Mouse (Mus musculus) E14TG2a.4 (cell line): Measurements from ENCODE around the gene Tbx5.
A peak's percentile ranks its signal among the peaks of the same experiment; 100 is the strongest.

ENCODE experiments used
- H3K27me3 ChIP-seq: 2 replicates; pipeline ENCODE4 v1.6.1; 2014; ENCODE audit warnings: low read length, control low read depth; ENCODE audit not compliant: insufficient read depth
- H3K36me3 ChIP-seq: 2 replicates; pipeline ENCODE4 v1.6.1; 2014; ENCODE audit warnings: low read length, control low read depth; ENCODE audit not compliant: insufficient read depth
- H3K4me1 ChIP-seq: replicated peaks from 2 replicates; pipeline ENCODE4 v1.6.1; 2014; ENCODE audit warnings: low read depth, low read length, control low read depth
- H3K4me3 ChIP-seq: replicated peaks from 2 replicates; pipeline ENCODE4 v1.5.1; 2014; ENCODE audit warnings: mild to moderate bottlenecking, low read length
- H3K9me3 ChIP-seq: 2 replicates; pipeline ENCODE4 v1.6.1; 2014; ENCODE audit warnings: low read length, control low read depth
- CTCF ChIP-seq: conservative IDR thresholded peaks from 2 replicates; pipeline ENCODE4 v1.5.1; 2014; ENCODE audit warnings: low read length
- NANOG ChIP-seq: IDR thresholded peaks from 2 replicates; pipeline ENCODE4 v1.6.1; 2014; ENCODE audit warnings: borderline replicate concordance, low read length, mixed read lengths
- POU5F1 ChIP-seq: IDR thresholded peaks from 2 replicates; pipeline ENCODE4 v1.6.1; 2014; ENCODE audit warnings: low read length, borderline replicate concordance

Tbx5 gene

DNA sequence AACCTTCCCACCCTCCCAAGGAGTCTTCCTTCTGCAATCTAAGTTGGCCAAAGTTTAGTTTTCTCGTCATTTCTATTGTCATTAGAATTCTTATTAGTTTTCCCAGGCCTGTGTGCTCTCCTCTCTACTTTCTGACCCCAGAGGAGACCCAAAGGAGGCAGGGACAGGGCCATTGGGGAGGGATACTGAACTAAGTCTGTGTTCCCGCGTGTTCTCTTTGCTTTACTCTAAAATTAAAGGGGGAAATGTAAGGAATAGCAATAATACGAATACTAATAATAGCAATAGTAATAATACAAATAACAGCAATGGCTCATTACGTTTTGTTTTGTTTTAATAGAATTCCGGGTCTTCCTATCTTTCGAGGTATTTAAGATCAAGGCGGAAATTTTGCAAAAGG lies 1.9 kb upstream of the Tbx5 start:
- TF ChIP-seq CTCF: no peak
- no peak for TF ChIP-seq NANOG
- no peak for TF ChIP-seq POU5F1
- Histone ChIP-seq H3K27me3 (peaks cover 88% of the 10 kb centered on the region), H3K36me3 (no peaks in the 10 kb centered on the region)

DNA sequence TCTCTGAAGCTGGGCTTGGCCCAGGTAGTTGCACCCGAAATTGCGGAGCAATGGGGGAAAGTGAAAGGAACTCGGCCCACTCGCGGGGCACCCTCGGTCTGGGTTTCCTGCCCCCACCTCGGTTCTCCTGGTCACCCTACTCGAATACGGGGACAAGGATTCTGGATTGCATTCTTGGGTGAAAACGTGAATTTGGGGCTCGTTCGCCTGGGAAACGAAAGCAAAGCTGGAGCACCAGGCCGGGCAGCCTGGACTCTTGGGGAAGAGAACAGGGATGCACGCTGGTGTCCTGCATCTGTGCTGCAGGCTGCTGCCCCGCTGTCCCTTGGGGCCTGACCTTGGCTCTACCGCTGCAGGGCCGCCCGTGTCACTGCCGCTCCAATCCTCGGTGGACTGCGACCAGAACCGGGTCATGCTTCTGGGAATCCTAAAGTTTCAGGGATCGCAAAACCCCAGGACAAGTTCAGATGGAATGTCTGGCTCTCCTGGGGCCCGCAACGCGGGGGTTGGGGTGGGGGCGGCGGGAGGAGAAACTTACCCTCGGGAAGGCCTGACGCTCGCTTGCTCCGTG lies 1.2 kb upstream of the Tbx5 start:
- H3K9me3 ChIP-seq: no peaks in the 10 kb centered on the region
- peaks cover 24% of the 10 kb centered on the region for H3K4me1 ChIP-seq
- H3K36me3 ChIP-seq: no peaks in the 10 kb centered on the region
- no peak for TF ChIP-seq NANOG
- TF ChIP-seq CTCF: no peak
- no peak for TF ChIP-seq POU5F1
- peak overlapping the region; percentile 43 for H3K4me3 ChIP-seq
- H3K27me3 ChIP-seq: peaks cover 91% of the 10 kb centered on the region

More for the DNA sequence above, 1.9 kb upstream of the Tbx5 start:
- Histone ChIP-seq H3K9me3 (no peaks in the 10 kb centered on the region), H3K4me1 (peaks cover 19% of the 10 kb centered on the region), H3K4me3 (no peak overlapping the region)

DNA sequence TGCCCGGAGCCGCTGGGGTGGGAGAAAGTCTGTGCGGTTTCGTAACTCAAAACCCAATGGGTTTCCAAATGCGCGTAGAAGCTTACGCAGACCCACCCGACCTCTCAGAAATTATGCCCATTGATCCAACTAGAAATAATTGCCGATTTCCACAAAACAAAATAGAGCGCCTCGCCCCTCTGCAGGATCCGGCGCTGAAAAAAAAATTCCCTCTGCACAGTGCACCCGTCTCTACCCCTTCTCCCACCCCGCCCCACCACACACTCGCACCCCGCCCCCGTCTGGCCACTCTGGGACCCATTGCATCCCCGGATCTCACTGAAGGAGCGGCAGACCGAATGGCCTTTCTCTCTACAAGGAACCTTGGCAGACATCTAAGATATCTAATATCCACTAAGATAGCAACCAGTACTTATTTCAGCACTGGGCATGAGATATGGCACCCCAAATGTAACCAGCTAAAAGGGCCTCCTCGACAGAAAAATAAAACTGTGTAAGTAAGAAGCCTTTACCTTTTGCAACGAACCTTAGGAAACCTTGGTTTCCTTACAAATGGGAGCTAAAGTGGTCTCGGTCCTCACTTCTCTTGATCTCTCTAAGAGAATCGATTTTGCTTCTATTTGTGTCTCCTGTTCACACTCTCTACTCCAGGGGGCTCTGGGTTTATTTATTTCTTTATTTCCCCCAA lies 533 bp upstream of the Tbx5 start:
- no peaks in the 10 kb centered on the region for H3K9me3 ChIP-seq
- TF ChIP-seq NANOG: no peak
- TF ChIP-seq POU5F1: no peak
- TF ChIP-seq CTCF: no peak
- H3K36me3 ChIP-seq: no peaks in the 10 kb centered on the region
- no peak overlapping the region for H3K4me3 ChIP-seq
- peaks cover 29% of the 10 kb centered on the region for H3K4me1 ChIP-seq
- H3K27me3 ChIP-seq: peaks cover 91% of the 10 kb centered on the region

DNA sequence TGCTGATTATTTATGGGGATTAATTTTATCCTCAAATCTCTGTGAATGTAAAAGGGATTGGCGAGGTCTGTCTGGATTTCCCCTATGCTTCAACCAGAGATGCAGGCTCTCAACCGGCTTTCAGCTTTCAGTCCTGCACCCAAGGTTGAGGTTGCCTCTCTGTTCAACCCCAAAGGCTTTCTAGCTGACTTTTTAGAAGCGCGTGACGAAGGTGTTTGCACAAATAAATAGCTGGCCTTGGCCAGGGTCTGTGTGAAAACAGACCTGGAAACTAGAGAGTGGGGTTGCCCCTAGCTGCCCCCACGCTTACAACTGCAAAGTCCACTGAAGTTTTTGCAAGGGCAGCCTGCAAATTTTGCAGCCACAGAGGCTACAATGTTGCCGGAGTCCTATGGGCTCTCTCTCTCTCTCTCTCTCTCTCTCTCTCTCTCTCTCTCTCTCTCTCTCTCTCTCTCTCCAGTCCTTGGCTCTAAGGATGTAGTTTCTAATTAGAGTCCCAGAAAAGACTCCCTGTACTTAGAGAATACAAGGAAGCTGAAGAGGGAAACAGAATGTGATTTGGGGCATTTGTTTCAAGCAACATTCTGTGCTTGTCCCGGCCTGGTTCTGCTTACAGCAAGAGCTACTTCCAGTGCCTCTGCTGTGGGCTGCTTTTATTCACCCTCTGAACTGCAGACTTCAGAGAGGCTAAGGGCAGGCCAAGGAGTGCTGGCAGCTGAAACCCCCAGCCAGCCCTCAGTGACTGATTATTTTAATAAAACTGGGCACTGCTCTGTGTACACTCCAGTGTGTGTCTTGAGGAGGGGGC lies 959 bp downstream of the Tbx5 start:
- H3K4me3 ChIP-seq: no peak overlapping the region
- no peak for TF ChIP-seq CTCF
- no peak for TF ChIP-seq POU5F1
- TF ChIP-seq NANOG: no peak

DNA sequence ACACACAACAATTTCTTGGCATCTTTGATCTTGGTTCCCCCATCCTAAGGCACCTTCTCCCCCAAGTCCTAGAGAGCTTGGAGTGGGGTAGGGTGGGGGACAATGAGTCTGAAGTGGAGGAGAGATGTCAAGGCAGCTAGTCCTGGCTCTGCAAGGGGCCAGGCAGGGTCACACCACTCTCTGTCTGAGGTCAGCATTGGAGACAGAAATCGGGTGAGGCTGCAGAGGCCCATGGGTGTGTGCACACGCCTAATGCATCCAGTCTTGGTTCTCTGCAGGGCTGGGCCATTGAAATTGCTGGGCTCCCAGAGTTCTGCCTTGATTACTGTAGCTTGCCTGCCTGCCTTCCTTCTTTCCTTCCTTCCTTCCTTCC lies 1.5 kb downstream of the Tbx5 start:
- Histone ChIP-seq H3K9me3 (no peaks in the 10 kb centered on the region), H3K27me3 (peaks cover 99% of the 10 kb centered on the region)
- TF ChIP-seq NANOG (no peak), POU5F1 (no peak), CTCF (no peak)

More for the DNA sequence above, 959 bp downstream of the Tbx5 start:
- Histone ChIP-seq H3K36me3 (no peaks in the 10 kb centered on the region), H3K9me3 (no peaks in the 10 kb centered on the region), H3K4me1 (peaks cover 36% of the 10 kb centered on the region), H3K27me3 (peaks cover 99% of the 10 kb centered on the region)

DNA sequence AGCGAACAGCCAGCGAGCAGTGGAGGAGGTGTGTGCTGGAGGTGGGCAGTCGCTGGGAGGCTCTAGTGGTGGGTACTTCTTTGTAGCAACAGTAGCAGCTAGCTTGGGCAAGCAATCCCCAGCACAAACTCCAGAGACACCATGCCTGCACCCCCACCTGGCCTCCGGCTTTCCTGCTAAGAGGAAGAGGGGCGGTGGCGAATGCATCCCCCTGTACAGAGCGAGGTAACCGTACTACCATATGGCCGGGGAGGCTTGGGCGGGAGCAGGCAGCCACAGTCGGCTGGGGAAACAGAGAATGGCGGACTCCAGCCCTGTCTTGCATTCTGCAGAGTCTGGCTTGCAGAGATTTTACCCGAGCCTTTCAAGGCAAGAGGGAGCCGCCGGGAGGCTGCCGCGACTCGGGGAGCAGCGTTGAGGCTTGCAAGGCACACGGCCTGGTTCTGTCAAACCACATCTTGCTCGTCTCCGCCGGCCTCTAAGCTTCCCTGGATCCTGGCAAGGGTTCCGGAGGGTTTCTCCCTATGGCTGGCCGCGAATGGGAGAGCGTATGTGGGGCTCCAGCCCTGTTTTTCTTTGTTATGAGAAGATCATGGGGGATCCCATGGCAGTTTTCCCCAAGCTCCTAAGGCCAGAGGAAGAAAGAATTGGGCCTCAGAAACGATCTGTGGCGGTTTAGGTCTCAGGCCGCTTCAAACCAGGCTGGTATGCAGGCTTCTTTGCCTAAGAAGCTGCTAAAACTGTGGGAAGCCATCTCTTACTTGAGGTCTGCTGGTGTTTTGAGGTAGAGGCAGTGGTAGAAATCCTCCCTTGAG lies 2.8 kb downstream of the Tbx5 start:
- 0 out of 2 replicates have a peak overlapping the region, but pooled peaks have one; percentile 13 for H3K4me3 ChIP-seq
- peaks cover 99% of the 10 kb centered on the region for H3K27me3 ChIP-seq
- TF ChIP-seq POU5F1 (no peak), NANOG (no peak), CTCF (no peak)
- peaks cover 54% of the 10 kb centered on the region for H3K4me1 ChIP-seq
- no peaks in the 10 kb centered on the region for H3K9me3 ChIP-seq
- no peaks in the 10 kb centered on the region for H3K36me3 ChIP-seq

More for the DNA sequence above, 1.5 kb downstream of the Tbx5 start:
- peaks cover 41% of the 10 kb centered on the region for H3K4me1 ChIP-seq
- H3K4me3 ChIP-seq: no peak overlapping the region
- no peaks in the 10 kb centered on the region for H3K36me3 ChIP-seq

DNA sequence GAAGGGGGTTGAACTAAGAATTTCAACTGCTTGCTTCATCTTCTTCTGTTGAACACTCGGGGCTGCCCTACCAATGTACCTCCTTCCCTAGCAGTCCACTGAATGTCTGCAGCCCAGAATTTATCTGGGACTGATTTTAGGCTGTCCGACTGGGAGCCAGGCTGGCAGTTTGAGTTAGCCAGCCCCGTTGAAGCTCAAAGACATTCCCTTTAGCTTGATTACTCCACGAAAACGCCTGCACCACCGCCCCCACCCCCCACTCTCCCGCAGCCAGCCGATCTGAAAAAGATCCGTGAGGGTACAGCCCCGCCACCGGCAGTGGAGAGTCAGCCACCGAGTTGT lies 3.4 kb downstream of the Tbx5 start:
- TF ChIP-seq NANOG: no peak
- TF ChIP-seq POU5F1: no peak
- no peak for TF ChIP-seq CTCF
- Histone ChIP-seq H3K36me3 (no peaks in the 10 kb centered on the region), H3K4me1 (peaks cover 55% of the 10 kb centered on the region)

DNA sequence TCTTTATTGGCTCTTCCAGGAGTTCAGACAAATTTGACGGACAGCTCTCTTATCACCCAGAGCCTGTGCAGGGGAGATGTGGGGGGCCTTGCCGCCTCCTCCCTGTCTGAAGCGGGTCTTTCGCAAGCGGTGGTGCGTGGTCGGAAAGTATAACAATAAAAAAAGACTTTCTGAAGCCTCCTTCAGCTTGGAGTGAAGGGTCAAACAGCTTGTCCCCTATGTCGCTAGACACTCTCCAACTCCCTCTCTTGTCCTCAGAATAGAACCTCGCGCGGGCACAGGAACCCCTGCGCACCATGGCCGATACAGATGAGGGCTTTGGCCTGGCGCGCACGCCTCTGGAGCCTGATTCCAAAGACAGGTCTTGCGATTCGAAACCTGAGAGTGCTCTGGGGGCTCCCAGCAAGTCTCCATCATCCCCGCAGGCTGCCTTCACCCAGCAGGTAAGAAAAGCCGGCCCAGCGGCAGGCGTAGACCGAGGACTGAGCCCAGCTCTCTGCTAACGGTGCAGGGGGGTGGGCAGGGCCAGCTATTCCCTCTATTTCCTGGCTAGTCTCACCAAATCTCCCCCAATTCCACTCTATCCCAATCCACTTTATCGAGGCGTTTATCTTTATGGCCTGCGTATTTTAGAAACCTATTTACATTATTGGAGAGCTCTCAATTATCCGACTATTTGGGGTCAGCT lies 4.3 kb downstream of the Tbx5 start:
- Histone ChIP-seq H3K36me3 (no peaks in the 10 kb centered on the region), H3K9me3 (no peaks in the 10 kb centered on the region), H3K4me3 (0 out of 2 replicates have a peak overlapping the region, but pooled peaks have one; percentile 10), H3K4me1 (peaks cover 54% of the 10 kb centered on the region), H3K27me3 (peaks cover 97% of the 10 kb centered on the region)
- no peak for TF ChIP-seq POU5F1
- no peak for TF ChIP-seq CTCF
- no peak for TF ChIP-seq NANOG

More for the DNA sequence above, 3.4 kb downstream of the Tbx5 start:
- Histone ChIP-seq H3K4me3 (no peak overlapping the region), H3K27me3 (peaks cover 99% of the 10 kb centered on the region), H3K9me3 (no peaks in the 10 kb centered on the region)
